19 mouse cellular contexts compared by ENCODE assay signal in the genomic region with DNA sequence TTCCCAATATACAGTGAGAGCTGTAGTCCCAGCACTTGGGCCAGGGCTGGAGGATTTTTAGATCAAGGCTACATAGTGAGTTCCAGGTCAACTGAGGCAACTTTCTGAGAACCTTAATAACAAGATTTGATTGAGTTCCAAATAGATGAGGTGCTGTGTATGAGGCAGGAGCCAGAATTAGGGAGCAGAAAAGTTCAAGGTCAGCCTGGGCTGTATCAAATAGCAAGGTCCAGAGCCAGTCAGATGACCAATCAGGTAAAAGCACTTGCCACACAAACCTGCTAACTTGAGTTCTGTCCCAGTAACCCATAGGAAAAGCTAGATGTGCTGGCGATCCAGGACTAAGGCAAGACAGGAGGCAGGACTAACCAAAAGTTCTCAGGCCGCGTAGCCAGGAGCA.
"Had no signal": no experiment of that assay in that cellular context is flagged by ENCODE, and none has a peak within 500 bp of the region (broad histone marks: within the 10 kb centered on the region; RNA-seq: fewer than 3 reads in every experiment).

No protein-coding gene starts in this region.

- DNase-seq: lung, adult 18-20 months; lung, embryonic 14.5 days; lung, postnatal 10 days; lung, postnatal 4 days; midbrain, embryonic 14.5 days; retina, postnatal 1 day; right cerebral cortex, adult 18-20 months; right cerebral cortex, postnatal 25 days; right cerebral cortex, postnatal 4 days; spleen, adult 18-20 months; thymus, adult 18-20 months; thymus, postnatal 14 days; thymus, postnatal 36 days had no signal

- H3K9ac ChIP-seq: lung, embryonic 14.5 days; midbrain, embryonic 12.5 days; neural tube, embryonic 13.5 days; neural tube, embryonic 15.5 days had no signal

- H3K4me3 ChIP-seq: midbrain, embryonic 10.5 days; midbrain, embryonic 12.5 days; myocyte; neural tube, embryonic 13.5 days; neural tube, embryonic 15.5 days had no signal

- H3K4me1 ChIP-seq: midbrain, embryonic 10.5 days; midbrain, embryonic 12.5 days; neural tube, embryonic 13.5 days had no signal

- H3K27me3 ChIP-seq: midbrain, embryonic 12.5 days; neural tube, embryonic 13.5 days; neural tube, embryonic 15.5 days had no signal

- ATAC-seq: midbrain, embryonic 16.5 days had no signal

- H3K4me2 ChIP-seq: lung, embryonic 14.5 days; midbrain, embryonic 12.5 days; neural tube, embryonic 13.5 days; neural tube, embryonic 15.5 days had no signal

- H3K9me3 ChIP-seq: midbrain, embryonic 10.5 days; midbrain, embryonic 12.5 days; neural tube, embryonic 13.5 days; neural tube, embryonic 15.5 days had no signal

- H3K27ac ChIP-seq: midbrain, embryonic 10.5 days; midbrain, embryonic 12.5 days; neural tube, embryonic 13.5 days; neural tube, embryonic 15.5 days had no signal
